Mouse (Mus musculus) bone marrow, adult 2 months (tissue): Measurements from ENCODE around the gene Umodl1. TPM values are rescaled to one million over a fixed set of nuclear protein-coding genes. Genes with fewer than 3 reads are reported as not detected.

Experiments used
- H3K27ac ChIP-seq: fragments of 200-500 bp; 2 replicates; pipeline ENCODE4 v1.5.1; 2012; ENCODE audit warnings: low read depth, mild to moderate bottlenecking, control low read depth, inconsistent platforms, low read length; ENCODE audit not compliant: control insufficient read depth, poor library complexity, insufficient read depth
- H3K4me1 ChIP-seq: fragments of 200-500 bp; 2 replicates; pipeline ENCODE4 v1.6.1; 2011; ENCODE audit warnings: low read length; ENCODE audit not compliant: control insufficient read depth, insufficient read depth
- H3K4me3 ChIP-seq: fragments of 200-500 bp; replicated peaks from 2 replicates; pipeline ENCODE3; 2011; ENCODE audit warnings: mild to moderate bottlenecking, low read depth, low read length, control low read depth; ENCODE audit not compliant: control insufficient read depth
- CTCF ChIP-seq: fragments of 200-500 bp; IDR thresholded peaks from 2 replicates; pipeline ENCODE4 v1.5.1; 2011; ENCODE audit warnings: low read length, control low read depth; ENCODE audit not compliant: control insufficient read depth, insufficient read depth
- POLR2A ChIP-seq: fragments of 200-500 bp; IDR thresholded peaks from 2 replicates; pipeline ENCODE4 v1.6.1; 2011; ENCODE audit warnings: low read depth, mild to moderate bottlenecking, control low read depth, low read length, borderline replicate concordance; ENCODE audit not compliant: control insufficient read depth
- WGBS: fragments of 180-500 bp; shearing (Covaris S2); methylation state at CpG from one replicate; pipeline ENCODE4 v1.1.7; 2018; 5-methylcytosine and 5-hydroxymethylcytosine counted together
- polyA plus RNA-seq: library from polyadenylated mRNA; stranded (reverse); fragments of >200 nt; gene quantifications from 2 replicates; pipeline ENCODE4 v1.2.4, GENCODE M21; 2011; ENCODE audit warnings: low replicate concordance; ENCODE audit not compliant: missing spikeins, insufficient read depth, insufficient read length

The Umodl1 gene
- polyA plus RNA-seq, 1 experiment, result not detected

GRCm38 (mm10) chr17:31024782-31025125 lies 70.3 kb downstream of the Umodl1 start:
- 60% methylated on average over 5 of the region's 5 CpGs for WGBS

GRCm38 (mm10) chr17:31026986-31027385 lies 72.5 kb downstream of the Umodl1 start:
- 85% methylated on average over 6 of the region's 6 CpGs for WGBS

More at GRCm38 (mm10) chr17:31024782-31025125, 70.3 kb downstream of the Umodl1 start:
- Histone ChIP-seq H3K27ac (peak overlapping the region; percentile 15; the same call in 1 of the 2 replicates), H3K4me3 (no peak overlapping the region), H3K4me1 (peaks cover 6% of the 10 kb centered on the region; the same call in 1 of the 2 replicates)
- TF ChIP-seq POLR2A (no peak), CTCF (no peak)

GRCm38 (mm10) chr17:31027723-31028122 lies 73.3 kb downstream of the Umodl1 start:
- Histone ChIP-seq H3K4me3 (no peak overlapping the region), H3K27ac (no peak overlapping the region), H3K4me1 (peaks cover 6% of the 10 kb centered on the region; the same call in 1 of the 2 replicates)
- TF ChIP-seq CTCF (no peak), POLR2A (no peak)
- 81% methylated on average over 6 of the region's 6 CpGs for WGBS

More at GRCm38 (mm10) chr17:31026986-31027385, 72.5 kb downstream of the Umodl1 start:
- Histone ChIP-seq H3K4me3 (no peak overlapping the region), H3K27ac (no peak overlapping the region), H3K4me1 (peaks cover 6% of the 10 kb centered on the region; the same call in 1 of the 2 replicates)
- no peak for TF ChIP-seq POLR2A

GRCm38 (mm10) chr17:31028821-31029370 lies 74.5 kb downstream of the Umodl1 start:
- Histone ChIP-seq H3K4me1 (peaks cover 6% of the 10 kb centered on the region; the same call in 1 of the 2 replicates), H3K27ac (no peak overlapping the region), H3K4me3 (no peak overlapping the region)
- 79% methylated on average over 9 of the region's 9 CpGs for WGBS
- TF ChIP-seq POLR2A (no peak), CTCF (no peak)

GRCm38 (mm10) chr17:31029407-31029806 lies 75.0 kb downstream of the Umodl1 start:
- H3K27ac ChIP-seq, result no peak overlapping the region
- WGBS, result 83% methylated on average over 4 of the region's 4 CpGs
- TF ChIP-seq CTCF, result no peak
- TF ChIP-seq POLR2A, result no peak
- H3K4me1 ChIP-seq, result peaks cover 4% of the 10 kb centered on the region; the same call in 1 of the 2 replicates
- no peak overlapping the region for H3K4me3 ChIP-seq

- 74% methylated on average over 4 of the region's 4 CpGs for WGBS
- no peak for TF ChIP-seq POLR2A
- no peak for TF ChIP-seq CTCF
- Histone ChIP-seq H3K27ac (no peak overlapping the region), H3K4me3 (no peak overlapping the region), H3K4me1 (peaks cover 3% of the 10 kb centered on the region; the same call in 1 of the 2 replicates)
These were observed 77.9 kb downstream of the Umodl1 start for GRCm38 (mm10) chr17:31032341-31032740.

GRCm38 (mm10) chr17:31033251-31033650 lies 78.8 kb downstream of the Umodl1 start:
- no peak overlapping the region for H3K4me3 ChIP-seq
- no peak overlapping the region for H3K27ac ChIP-seq
- TF ChIP-seq CTCF, result no peak
- no peak for TF ChIP-seq POLR2A
- 52% methylated on average over 2 of the region's 2 CpGs for WGBS
- peaks cover 7% of the 10 kb centered on the region for H3K4me1 ChIP-seq

GRCm38 (mm10) chr17:31034165-31034564 lies 79.7 kb downstream of the Umodl1 start:
- Histone ChIP-seq H3K4me3 (no peak overlapping the region), H3K4me1 (peaks cover 10% of the 10 kb centered on the region), H3K27ac (no peak overlapping the region)
- TF ChIP-seq CTCF (no peak), POLR2A (no peak)
- WGBS, result 34% methylated on average over 5 of the region's 5 CpGs

- Histone ChIP-seq H3K4me1 (peaks cover 10% of the 10 kb centered on the region), H3K27ac (no peak overlapping the region), H3K4me3 (no peak overlapping the region)
- TF ChIP-seq CTCF (no peak), POLR2A (no peak)
- 46% methylated on average over 9 of the region's 9 CpGs for WGBS
These were observed 80.4 kb downstream of the Umodl1 start for GRCm38 (mm10) chr17:31034674-31035356.
